ENCODE assay signal across 7 mouse cellular contexts in genomic region chr3:103574566-103575155, GRCm38 (mm10). TPM values are rescaled to one million over a fixed set of nuclear protein-coding genes. Genes with fewer than 3 reads are reported as not detected.
A peak's percentile ranks its signal among the peaks of the same experiment; 100 is the strongest.
DNase-seq lines count a peak whose midpoint lies in the region; ATAC-seq lines count a peak whose summit lies in the region.

No protein-coding gene starts in this region.

- intact Hi-C loops in left cerebral cortex, postnatal 10 days (cut with DNase I): loop anchor here (5.0 kb wide), 1 partner anchor 158 kb away; no protein-coding TSS in a partner anchor
- intact Hi-C loops in left cerebral cortex, postnatal 36 days (cut with DNase I): loop anchor here (5.0 kb wide), 1 partner anchor 163 kb away; the partner anchor contains the start of genes Gm10964 and Olfml3

- DNase-seq in left cerebral cortex, postnatal 10 days (ENCODE audit: extremely low spot score in 1 of 2, low spot score in 2 of 2): peak; percentile 31 to 50
- no peak for DNase-seq in left cerebral cortex, postnatal 36 days (ENCODE audit: low spot score in 2 of 2)
- DNase-seq in forebrain, embryonic 10.5 days (ENCODE audit: extremely low spot score, low spot score): peak; percentile 24
- no peak for DNase-seq in urinary bladder, postnatal 25 days (ENCODE audit: low spot score)

- no peaks in the 10 kb centered on the region for H3K9me3 ChIP-seq in forebrain, embryonic 10.5 days
- no peaks in the 10 kb centered on the region for H3K9me3 ChIP-seq in hindbrain, embryonic 16.5 days (ENCODE audit: control insufficient read depth, low read length)
- H3K9me3 ChIP-seq in neural tube, embryonic 15.5 days (replicated peaks): no peaks in the 10 kb centered on the region

- H3K4me1 ChIP-seq in forebrain, embryonic 10.5 days: peaks cover 42% of the 10 kb centered on the region
- H3K4me1 ChIP-seq in hindbrain, embryonic 16.5 days (ENCODE audit: control insufficient read depth, insufficient read depth, low read depth, low read length): peaks cover 38% of the 10 kb centered on the region
- peaks cover 47% of the 10 kb centered on the region for H3K4me1 ChIP-seq in neural tube, embryonic 15.5 days

- H3K36me3 ChIP-seq in forebrain, embryonic 10.5 days (replicated peaks): no peaks in the 10 kb centered on the region
- H3K36me3 ChIP-seq in hindbrain, embryonic 16.5 days (ENCODE audit: control insufficient read depth, insufficient read depth, low read length): no peaks in the 10 kb centered on the region
- H3K36me3 ChIP-seq in neural tube, embryonic 15.5 days: no peaks in the 10 kb centered on the region

- H3K4me3 ChIP-seq in forebrain, embryonic 10.5 days: peak overlapping the region; percentile 58
- H3K4me3 ChIP-seq in hindbrain, embryonic 16.5 days (ENCODE audit: low read length): peak overlapping the region; percentile 61
- H3K4me3 ChIP-seq in neural tube, embryonic 15.5 days (replicated peaks): peak overlapping the region; percentile 56

- no peak for ATAC-seq in hindbrain, embryonic 16.5 days
- no peak for ATAC-seq in neural tube, embryonic 15.5 days (ENCODE audit: low FRiP score)
- no peak for ATAC-seq in frontal cortex, adult (ENCODE audit: low TSS enrichment)

- peak overlapping the region; percentile 98 for H3K4me2 ChIP-seq in hindbrain, embryonic 16.5 days (ENCODE audit: low read length)
- H3K4me2 ChIP-seq in neural tube, embryonic 15.5 days: peak overlapping the region; percentile 97

- no peak overlapping the region for H3K27ac ChIP-seq in forebrain, embryonic 10.5 days
- no peak overlapping the region for H3K27ac ChIP-seq in hindbrain, embryonic 16.5 days (ENCODE audit: low read depth, low read length)
- no peak overlapping the region for H3K27ac ChIP-seq in neural tube, embryonic 15.5 days (replicated peaks)

- H3K9ac ChIP-seq in hindbrain, embryonic 16.5 days (ENCODE audit: low read depth, low read length): peak overlapping the region; percentile 63
- peak overlapping the region; percentile 24; the same call in 1 of the 2 replicates for H3K9ac ChIP-seq in neural tube, embryonic 15.5 days (replicated peaks)

- 6% methylated on average over 22 of the region's 22 CpGs for WGBS in forebrain, embryonic 10.5 days
- 5% methylated on average over 22 of the region's 22 CpGs for WGBS in hindbrain, embryonic 16.5 days
- WGBS in neural tube, embryonic 15.5 days: 5% methylated on average over 22 of the region's 22 CpGs

- H3K27me3 ChIP-seq in forebrain, embryonic 10.5 days (ENCODE audit: poor library complexity, severe bottlenecking): peaks cover 96% of the 10 kb centered on the region
- no peaks in the 10 kb centered on the region for H3K27me3 ChIP-seq in hindbrain, embryonic 16.5 days (replicated peaks; ENCODE audit: control insufficient read depth, insufficient read depth, low read length)
- H3K27me3 ChIP-seq in neural tube, embryonic 15.5 days (replicated peaks): peaks cover 21% of the 10 kb centered on the region

RNA-seq across cellular contexts. Expression of gene Syt6, which starts 0.4 kb away (rescaled TPM):
- 10 to 100 TPM; 19.0 to 20.3 TPM for total RNA-seq in left cerebral cortex, postnatal 10 days (2021)
- total RNA-seq in left cerebral cortex, postnatal 36 days (2021): 10 to 100 TPM; 19.0 to 24.1 TPM
- 0.22 and 0.33 TPM in 2 replicates for polyA plus RNA-seq in forebrain, embryonic 10.5 days (2016; fragmentation: Nextera tagmentation; extraction: Ambion mirVana)
- 10.8 and 14.1 TPM in 2 replicates for polyA plus RNA-seq in hindbrain, embryonic 16.5 days (2015; fragmentation: Nextera tagmentation; extraction: Ambion mirVana)
- 11.8 and 14.1 TPM in 2 replicates for polyA plus RNA-seq in neural tube, embryonic 15.5 days (2015; fragmentation: Nextera tagmentation; extraction: Ambion mirVana)

Comparison
In these comparisons a context has a peak if more than half of its experiments do, and no peak if none do; other contexts are left out.
1. DNase-seq: peak in left cerebral cortex, postnatal 10 days (2 of 2) and forebrain, embryonic 10.5 days (single experiment); none in left cerebral cortex, postnatal 36 days (0 of 2) and urinary bladder, postnatal 25 days (single experiment).
2. Peak in every context shown above with its lines, with median percentiles within 50 percentile points of each other: H3K4me3 ChIP-seq.